Mouse (Mus musculus): ENCODE results near the gene Mageb1. TPM values are rescaled to one million over a fixed set of nuclear protein-coding genes. Genes with fewer than 3 reads are reported as not detected.
"Not testable (repeated sequence)": the region's sequence is repeated elsewhere in the genome, so short reads cannot be mapped to it uniquely, and the experiment has no call there.

Gene Mageb1
- polyA plus RNA-seq (2012; rRNA removed) = not detected in 2 replicates

- DNase-seq (ENCODE audit: extremely low spot score in 1 of 2, low spot score in 1 of 2) = not testable (repeated sequence)
These were observed at the start of gene Mageb1 for GRCm38 (mm10) chrX:92016233-92016632. TSS of gene Mageb1 (minus strand) at chrX:92016333.

Other genes with a start within 250 kb of the Mageb1 start
- not detected in 2 replicates for gene Mageb5, start 233.3 kb downstream of the Mageb1 start, polyA plus RNA-seq (2012; rRNA removed)

All from frontal cortex, adult 2 months (tissue).